Mouse (Mus musculus): ENCODE measurements at regions not wholly inside any gene's neighbourhood (a gene's known extent, or its start where the extent isn't known, plus 50 kb on each side); places are given as distances from the start of the nearest gene placed in this dataset.
A peak's percentile ranks its signal among the peaks of the same experiment; 100 is the strongest.

DNA sequence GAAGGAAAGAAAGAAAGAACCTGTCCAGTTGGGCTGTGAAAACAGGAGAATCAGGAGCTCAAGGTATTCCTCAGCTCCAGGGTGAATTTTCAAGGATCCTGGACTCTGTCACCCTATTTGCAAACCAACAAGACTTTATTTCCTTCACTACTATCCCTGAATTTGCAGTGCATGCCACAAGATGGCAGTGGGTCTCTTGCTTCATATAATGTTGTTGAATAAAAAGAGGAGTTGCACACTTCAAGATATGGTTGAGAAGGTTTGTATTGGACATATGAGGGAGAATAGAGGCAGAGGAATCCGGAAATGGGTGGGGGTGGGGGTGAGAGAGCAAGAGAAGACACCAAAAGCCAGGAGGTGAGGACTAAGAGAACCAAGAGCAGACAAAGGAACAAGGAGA is 2202.5 kb downstream of the Gm37988 start:
- peak; percentile 53; the same call in 1 of the 2 replicates for ATAC-seq
- H3K4me2 ChIP-seq (ENCODE audit: low read depth, low read length), result no peak overlapping the region

More for the DNA sequence above, 2202.5 kb downstream of the Gm37988 start:
- no peak overlapping the region for H3K4me3 ChIP-seq (ENCODE audit: low read length)
- no peaks in the 10 kb centered on the region for H3K9me3 ChIP-seq (ENCODE audit: low read length)
- TF ChIP-seq CTCF (IDR thresholded peaks at IDR 0.05; ENCODE audit: low read depth), result peak; percentile 69
- H3K27me3 ChIP-seq (ENCODE audit: insufficient read depth, low read length), result no peaks in the 10 kb centered on the region
- H3K9ac ChIP-seq (replicated peaks; ENCODE audit: low read length), result no peak overlapping the region
- H3K27ac ChIP-seq, result no peak overlapping the region
- no peaks in the 10 kb centered on the region for H3K36me3 ChIP-seq (ENCODE audit: insufficient read depth, low read length)
- H3K4me1 ChIP-seq (ENCODE audit: insufficient read depth, low read length), result no peaks in the 10 kb centered on the region
- DNase-seq (ENCODE audit: low spot score), result peak; percentile 65
- 24% methylated on average over 1 of the region's 1 CpGs for WGBS
